Mouse (Mus musculus): ENCODE data around the gene Syt6.

Gene Syt6

DNA sequence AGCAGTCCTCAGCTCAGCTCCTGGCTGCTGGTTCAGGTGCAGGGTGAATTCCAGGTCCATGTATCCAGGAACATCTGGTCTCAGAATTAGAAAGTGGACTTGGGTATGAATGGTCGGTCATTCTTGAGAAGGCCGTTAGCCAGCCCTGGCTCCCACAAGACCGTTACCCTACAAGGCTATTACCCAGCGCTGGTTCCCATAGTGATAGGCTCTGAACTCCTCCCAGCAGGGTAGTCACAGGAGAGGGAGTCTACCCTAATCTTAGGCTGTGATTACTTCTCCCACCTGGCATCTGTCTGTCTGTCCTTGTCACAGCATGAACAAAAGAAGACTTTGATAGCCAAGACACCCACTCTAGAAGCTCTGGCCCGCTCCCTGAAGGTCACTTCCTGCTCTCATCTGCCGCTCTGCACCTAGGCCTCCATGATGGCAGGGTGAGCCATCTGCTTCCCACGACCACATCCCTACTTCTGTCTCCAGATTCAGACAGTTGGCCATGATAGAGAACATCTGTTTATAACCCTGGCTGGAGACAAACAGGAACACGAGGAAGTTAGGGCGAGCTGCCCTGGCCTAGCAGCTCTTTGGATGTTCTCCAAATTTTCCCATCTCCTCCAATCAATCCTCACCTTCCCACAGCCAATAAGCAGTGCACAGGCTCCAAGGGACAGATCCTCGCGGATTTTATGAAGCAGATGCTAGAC is 72.3 kb downstream of the Syt6 start:
- DNase-seq (ENCODE audit: low spot score): no peak

GRCm38 (mm10) chr3:103648486-103648885 is 73.5 kb downstream of the Syt6 start:
- no peak for DNase-seq (ENCODE audit: low spot score)

DNA sequence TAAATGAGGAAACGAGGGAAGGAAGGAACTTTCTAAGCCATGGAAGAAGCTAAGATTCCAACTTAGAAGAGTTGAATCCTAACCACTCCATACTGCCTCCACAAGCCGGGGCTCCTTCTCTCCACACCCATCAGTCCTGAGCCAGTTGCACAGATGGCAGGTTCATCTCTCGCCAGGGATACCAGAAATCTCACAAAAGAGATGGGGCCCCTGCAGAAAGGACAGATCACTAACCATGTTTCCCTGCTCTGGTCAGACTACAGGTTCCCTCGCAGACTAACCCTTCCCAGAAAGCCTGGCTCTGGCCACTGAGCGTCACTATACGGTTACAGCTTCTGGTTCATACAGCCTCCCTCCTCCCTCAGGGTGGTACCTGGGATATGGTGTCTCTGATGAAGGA is 74.7 kb downstream of the Syt6 start:
- no peak for DNase-seq (ENCODE audit: low spot score)

- DNase-seq (ENCODE audit: low spot score): no peak
Observed at GRCm38 (mm10) chr3:103650406-103650805, 75.4 kb downstream of the Syt6 start.

DNA sequence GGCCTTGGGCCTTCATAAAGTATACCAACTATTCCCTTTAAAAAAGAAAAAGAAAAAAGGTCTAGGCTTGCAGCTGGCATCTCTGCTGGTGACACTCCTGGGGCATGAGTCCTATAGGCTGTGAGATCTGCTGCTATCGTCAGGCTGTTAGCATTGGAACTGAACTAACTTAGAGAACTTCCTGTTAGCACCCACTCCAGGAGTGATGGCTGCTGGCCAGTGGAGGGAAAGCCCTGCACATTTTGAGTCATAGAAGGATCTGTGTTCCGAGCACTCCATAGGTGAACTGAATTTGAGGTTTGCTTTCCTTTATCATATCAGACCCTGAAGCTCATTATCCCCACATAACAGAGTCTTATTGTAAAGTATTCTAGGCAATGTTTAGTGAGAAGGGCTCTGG is 85.0 kb downstream of the Syt6 start:
- DNase-seq (ENCODE audit: low spot score): no peak

- DNase-seq (ENCODE audit: low spot score): no peak
Observed at GRCm38 (mm10) chr3:103661714-103662113, 86.7 kb downstream of the Syt6 start.

GRCm38 (mm10) chr3:103663385-103663784 is 88.4 kb downstream of the Syt6 start:
- no peak for DNase-seq (ENCODE audit: low spot score)

DNA sequence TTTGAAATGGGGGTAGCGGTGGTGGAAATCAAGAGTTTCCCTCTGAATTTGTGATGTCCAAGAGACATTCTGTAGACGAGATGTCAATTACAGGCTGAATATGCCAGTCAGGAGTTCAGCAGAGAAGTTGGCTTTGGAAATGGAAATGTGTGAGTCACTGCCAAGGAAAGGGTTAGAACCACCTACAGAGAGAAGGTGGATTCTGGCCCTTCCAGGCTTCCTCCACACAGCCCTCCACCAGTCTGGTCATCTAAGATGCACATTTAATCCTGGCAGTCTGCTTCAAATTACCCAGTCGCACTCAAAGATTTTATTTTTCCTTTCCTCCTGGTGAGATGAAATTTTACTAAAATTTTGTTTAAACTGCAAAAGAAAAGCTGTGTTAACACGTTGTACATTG is 97.1 kb downstream of the Syt6 start:
- DNase-seq (ENCODE audit: low spot score): no peak

DNA sequence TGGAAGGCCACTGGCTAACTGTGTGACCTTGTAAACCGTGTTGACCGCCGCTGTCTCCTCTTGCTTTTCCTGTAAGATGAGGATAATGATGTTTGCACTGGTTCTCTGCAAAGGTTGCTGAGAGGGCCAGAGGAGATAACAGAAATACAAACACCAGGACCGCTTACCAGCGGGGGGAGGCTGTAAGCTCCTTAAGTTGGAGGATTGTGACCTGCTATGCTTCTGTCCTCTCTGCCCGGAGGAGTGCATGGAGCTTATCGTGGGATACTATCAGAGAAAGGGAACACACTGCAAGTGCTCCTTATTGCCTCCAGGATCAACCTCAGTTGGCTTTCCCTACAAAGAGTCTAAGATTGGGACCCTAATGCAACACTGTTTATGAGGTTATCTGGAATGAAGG is 97.7 kb downstream of the Syt6 start:
- DNase-seq (ENCODE audit: low spot score): no peak

DNA sequence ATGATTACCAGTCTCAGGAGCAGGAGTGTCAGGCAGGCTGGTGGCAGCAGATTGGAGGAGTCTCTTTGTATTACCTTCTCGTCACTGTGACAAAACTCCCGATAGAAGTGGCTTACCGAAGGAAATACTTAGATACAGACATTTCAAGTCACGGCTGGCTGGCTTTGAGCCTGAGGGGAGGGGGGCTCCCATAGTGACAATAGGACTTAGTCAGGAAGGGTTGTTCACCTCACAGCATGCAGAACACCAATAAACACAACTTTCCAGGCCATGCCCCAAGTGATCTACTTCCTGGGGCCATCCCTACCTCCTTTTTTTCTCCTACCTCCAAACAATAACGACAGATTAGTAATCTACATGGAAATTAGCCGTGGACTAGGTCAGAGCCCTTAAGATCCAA is 103.8 kb downstream of the Syt6 start:
- no peak for DNase-seq (ENCODE audit: low spot score)

DNA sequence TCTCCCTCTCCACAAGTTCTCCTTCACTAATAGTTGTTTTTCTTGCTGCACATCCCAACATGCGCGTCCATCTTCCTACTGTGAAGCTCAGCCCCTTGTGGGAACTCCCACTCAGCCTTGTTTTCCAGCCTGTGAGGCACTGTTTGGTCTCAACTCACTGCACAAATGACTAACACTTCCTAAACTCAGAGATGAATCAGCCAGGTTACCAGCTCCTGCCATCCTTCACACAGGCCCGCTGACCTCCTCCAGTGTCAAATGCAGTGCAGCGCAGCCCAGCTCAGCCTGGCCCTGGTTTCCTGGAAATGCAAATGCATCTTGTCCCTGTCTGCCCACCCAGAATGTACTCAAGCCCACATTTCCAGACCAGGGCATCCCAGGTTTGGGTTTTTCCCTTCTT is 107.4 kb downstream of the Syt6 start:
- no peak for DNase-seq (ENCODE audit: low spot score)

- DNase-seq (ENCODE audit: low spot score): no peak
Observed at GRCm38 (mm10) chr3:103683234-103683965, 108.4 kb downstream of the Syt6 start.

- DNase-seq (ENCODE audit: low spot score): no peak
Observed at GRCm38 (mm10) chr3:103683966-103684319, 108.9 kb downstream of the Syt6 start.

DNA sequence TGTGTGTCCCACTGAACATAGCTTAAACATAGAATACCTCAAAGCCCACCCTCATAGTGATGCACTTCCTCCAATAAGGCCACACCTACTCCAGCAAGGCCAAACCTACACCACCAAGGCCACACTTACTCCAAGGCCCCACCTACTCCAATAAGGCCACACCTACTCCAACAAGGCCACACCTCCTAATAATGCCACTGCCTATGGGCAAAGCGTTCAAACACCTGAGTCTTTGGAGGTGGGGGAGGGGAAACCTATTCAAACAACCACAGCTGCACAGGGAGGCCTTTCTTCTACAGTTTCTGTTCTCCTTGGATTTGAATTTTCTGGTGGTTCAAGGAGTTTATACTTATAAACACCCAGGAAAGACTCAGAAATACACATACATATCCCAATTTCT is 114.0 kb downstream of the Syt6 start:
- DNase-seq (ENCODE audit: low spot score): no peak

- no peak for DNase-seq (ENCODE audit: low spot score)
Observed at GRCm38 (mm10) chr3:103690506-103690905, 115.5 kb downstream of the Syt6 start.
